Mouse (Mus musculus): ENCODE measurements around the gene Setd5.

Setd5 gene

DNA sequence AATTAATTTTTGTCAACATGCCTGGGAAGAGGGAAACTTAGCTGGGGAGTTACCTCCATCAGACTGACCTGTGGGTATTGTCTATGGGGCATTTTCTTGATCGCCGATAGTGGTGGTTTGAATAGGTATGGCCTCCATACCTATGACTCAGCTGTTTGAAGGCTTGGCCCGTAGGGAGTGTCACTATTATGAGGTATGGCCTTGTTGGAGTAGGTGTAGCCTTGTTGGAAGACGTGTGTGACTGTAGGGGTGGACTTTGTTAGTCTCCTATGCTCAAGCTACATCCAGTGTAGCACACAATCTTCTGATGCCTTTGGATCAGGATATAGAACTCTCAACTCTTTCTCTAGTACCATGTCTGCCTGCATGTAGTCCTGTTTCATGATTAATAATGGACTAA lies 78.9 kb downstream of the Setd5 start:
- ChIA-PET CTCF (interaction anchor here in 2 of 4 experiments (0.6 to 0.7 kb wide), 2 partner anchors 17 to 465 kb away, joined by 3 to 7 read pairs; no protein-coding TSS in a partner anchor), POLR2A (interaction anchor here in 2 of 4 experiments (0.5 to 6.1 kb wide), 16 partner anchors 12 to 790 kb away, joined by 3 to 49 read pairs (median 4); partner anchors contain the start of genes Setd5 (in 2 of the 2), Brpf1 (in 1 of the 2) and Thumpd3 (in 1 of the 2))

DNA sequence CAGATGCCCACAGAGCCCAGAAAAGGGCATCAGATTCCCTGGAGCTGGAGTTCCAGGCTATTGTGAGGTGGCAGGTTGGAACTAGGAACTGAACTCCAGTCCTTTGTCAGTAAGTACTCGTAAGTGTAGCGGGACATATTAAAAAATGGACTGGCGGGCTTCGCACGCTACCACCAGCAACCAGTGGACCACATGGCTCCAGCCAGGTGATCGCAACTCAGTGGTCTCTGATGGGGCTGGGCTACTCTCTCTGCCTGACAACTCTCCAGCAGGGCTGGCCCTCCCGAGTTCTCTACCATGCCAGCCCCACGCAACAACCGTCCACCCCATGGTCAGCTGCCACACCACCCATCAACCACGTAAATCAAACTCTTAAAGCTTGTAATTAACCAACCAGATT lies 82.9 kb downstream of the Setd5 start:
- ChIA-PET CTCF (no interaction called here), POLR2A (interaction anchor here in 2 of 4 experiments (0.6 to 2.1 kb wide), 2 partner anchors 12 to 19 kb away, joined by 3 to 4 read pairs; no protein-coding TSS in a partner anchor)

DNA sequence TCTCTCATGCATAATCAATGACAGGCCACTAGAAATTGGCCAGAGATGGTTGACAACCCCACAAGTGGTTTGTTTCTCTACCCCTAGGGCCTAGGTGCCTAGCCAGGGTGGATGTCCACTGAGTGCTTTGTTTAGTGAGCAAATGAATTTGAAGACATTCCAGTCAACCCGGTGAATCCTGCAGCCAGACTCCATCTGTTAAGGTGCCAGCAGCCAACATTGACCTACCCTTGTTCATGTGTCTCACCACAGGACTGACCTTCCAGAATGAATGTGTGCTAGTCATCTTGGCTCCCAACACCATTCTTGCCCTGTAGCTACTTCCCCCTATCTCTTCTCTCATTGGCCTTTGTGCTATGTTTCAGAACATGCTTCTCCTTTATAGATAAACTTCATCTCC lies 84.8 kb downstream of the Setd5 start:
- ChIA-PET CTCF (no interaction called here), POLR2A (interaction anchor here in 1 of 4 experiments (1.2 to 2.1 kb wide), 2 partner anchors 11 to 32 kb away, joined by 3 to 4 read pairs; no protein-coding TSS in a partner anchor)

DNA sequence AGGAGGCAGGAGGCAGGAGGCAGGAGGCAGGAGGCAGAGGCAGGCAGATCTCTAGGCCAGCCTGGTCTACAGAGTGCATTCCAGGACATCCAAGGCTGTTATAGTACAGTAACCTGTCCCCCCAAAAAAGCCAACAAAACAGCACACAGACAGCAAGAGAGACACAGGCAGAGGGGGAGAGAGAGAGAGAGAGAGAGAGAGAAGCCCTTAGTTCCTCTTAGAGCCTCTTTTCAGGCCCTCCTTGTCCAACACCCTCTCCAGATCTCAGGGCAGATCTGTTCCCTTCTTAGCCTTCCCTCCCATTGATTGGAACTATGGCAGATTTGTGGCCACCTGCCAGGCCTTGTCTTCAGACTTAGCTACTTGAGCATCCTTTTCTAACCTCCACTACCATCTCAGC lies 86.3 kb downstream of the Setd5 start:
- POLR2A ChIA-PET, result no interaction called here
- CTCF ChIA-PET, result no interaction called here

DNA sequence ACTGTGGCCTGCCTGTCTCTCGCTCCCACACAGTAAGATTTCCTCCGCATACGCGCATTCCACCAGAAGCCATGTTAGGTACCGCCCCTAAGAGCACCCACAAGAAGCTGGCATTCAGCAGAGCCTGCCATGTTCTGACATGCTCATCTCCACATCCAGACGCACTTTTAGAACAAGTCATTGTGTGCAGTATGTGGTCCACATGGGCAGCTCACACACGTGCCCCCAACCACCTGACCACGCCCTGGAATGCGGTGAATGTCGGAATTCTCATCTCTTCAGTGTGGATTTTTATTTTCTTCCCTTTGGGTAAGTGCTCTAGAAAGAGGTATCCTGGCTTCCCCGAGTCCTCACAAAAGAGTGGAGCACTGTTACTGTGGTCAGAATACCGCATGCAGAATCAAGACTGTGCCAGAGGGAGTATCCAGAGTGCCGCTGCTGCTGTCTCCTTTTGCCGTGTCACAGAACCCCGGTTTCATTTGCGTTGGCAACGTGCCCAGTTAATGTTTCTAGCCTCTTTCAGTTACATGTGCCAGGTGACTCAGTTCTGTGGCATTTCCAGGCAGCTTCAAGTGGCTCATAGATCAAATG lies 89.6 kb downstream of the Setd5 start:
- CTCF ChIA-PET, result interaction anchor here in 1 of 4 experiments (0.7 kb wide), 1 partner anchor 145 kb away, joined by 3 read pairs; no protein-coding TSS in a partner anchor

DNA sequence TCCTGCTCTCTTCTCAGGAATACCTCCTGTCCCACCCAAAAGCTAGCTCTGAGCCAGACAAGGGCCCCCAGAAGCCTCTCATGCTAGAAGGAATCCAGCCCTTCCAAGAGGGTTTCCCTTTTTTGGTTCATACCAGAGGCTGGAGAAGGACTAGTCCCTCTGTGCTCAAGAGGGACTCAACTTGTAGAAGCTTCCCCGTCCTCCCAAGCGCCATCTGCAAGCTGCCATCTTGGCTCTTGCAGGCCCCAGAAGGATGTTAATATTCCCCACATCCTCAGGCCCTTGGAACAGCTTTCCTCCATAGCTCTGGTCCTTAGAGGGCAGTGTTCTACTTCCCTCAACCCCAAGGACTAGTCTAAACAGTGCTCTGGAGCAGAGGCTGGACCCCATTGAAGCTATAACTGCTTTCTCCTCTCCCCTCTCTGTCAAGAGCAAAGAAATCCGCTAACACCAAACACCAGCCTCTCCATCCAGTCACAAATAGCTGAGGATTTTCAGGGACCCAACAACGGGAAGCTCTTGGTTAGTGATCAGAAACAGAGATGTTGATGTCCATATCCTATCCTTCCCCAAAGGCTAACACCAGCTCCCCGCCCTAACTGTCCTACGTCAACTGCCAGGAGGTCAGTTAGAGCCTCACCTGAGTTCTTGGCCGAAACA lies 91.3 kb downstream of the Setd5 start:
- CTCF ChIA-PET, result interaction anchor here in 2 of 4 experiments (0.5 to 0.7 kb wide), 3 partner anchors 195 to 1606 kb away, joined by 3 read pairs; no protein-coding TSS in a partner anchor
- POLR2A ChIA-PET, result interaction anchor here in 2 of 4 experiments (0.9 to 5.4 kb wide), 6 partner anchors 10 to 92 kb away, joined by 3 to 49 read pairs (median 4); no protein-coding TSS in a partner anchor

More for the DNA sequence above, 89.6 kb downstream of the Setd5 start:
- POLR2A ChIA-PET, result interaction anchor here in 3 of 4 experiments (0.9 to 5.4 kb wide), 10 partner anchors 10 to 121 kb away, joined by 3 to 49 read pairs (median 4); no protein-coding TSS in a partner anchor

DNA sequence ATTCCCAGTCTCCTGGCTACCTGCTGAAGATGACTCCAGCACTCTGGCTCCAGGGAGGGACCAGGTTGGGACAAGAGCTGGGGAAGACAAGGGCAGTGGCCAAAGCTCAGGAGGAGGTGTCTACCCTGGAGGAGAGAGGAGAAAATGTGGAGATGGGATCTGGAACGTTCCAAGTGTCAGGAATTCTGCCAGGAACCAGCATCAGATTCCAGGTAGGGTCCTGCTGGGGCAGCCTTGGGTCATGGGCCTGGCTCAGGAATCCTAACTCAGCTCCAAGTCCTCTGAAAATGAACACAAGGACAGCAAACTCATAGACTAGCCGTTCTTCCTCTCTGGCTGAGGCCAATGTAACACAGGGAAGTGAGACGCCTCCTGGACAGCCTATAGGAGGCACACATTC lies 92.7 kb downstream of the Setd5 start:
- ChIA-PET CTCF (no interaction called here), POLR2A (interaction anchor here in 1 of 4 experiments (5.4 kb wide), 1 partner anchor 13 kb away, joined by 49 read pairs; no protein-coding TSS in a partner anchor)

DNA sequence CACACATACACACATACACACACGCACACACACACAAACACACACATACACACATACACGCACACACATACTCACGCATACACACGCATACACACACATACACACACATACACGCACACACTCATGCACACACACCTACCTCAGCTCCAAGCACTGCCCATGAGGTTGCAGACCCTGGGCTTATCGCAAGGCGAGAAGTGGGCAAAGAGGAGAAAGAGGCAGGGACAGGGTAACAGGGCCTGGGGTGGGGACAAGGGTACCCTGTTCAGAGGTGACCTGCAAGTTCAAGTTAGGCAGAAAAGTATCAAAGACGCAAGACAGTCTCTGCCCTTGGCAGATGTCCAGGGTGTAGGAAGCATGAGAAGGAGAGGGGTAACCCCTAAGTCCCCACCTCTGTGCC lies 93.5 kb downstream of the Setd5 start:
- ChIA-PET CTCF (interaction anchor here in 1 of 4 experiments (0.8 to 1.2 kb wide), 2 partner anchors 14 to 236 kb away, joined by 3 read pairs; no protein-coding TSS in a partner anchor), POLR2A (no interaction called here)

DNA sequence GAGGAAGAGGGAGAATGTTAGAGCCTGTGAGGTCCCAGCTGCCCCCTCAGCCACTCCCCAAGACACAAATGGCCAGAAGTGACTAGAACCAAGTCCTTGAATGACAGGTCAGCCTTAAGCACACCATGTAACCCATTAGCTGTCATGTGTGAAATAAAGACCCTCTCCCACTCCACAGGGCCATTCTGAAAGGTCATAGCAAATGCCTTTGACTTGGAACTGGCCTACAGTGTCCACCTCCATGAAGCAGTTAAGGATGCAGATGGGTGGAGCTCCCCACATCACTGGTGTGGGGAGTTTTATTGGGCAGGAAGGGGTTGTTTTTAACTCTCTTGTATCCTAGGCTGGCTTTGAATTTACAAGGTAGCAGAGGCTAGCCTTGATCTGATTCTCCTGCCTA lies 94.8 kb downstream of the Setd5 start:
- ChIA-PET POLR2A (interaction anchor here in 1 of 4 experiments (1.1 to 2.0 kb wide), 6 partner anchors 11 to 96 kb away, joined by 3 to 8 read pairs (median 4); partner anchors contain the start of gene Mtmr14), CTCF (interaction anchor here in 3 of 4 experiments (0.6 to 1.3 kb wide), 8 partner anchors 22 to 334 kb away, joined by 3 to 4 read pairs (median 3); no protein-coding TSS in a partner anchor)

DNA sequence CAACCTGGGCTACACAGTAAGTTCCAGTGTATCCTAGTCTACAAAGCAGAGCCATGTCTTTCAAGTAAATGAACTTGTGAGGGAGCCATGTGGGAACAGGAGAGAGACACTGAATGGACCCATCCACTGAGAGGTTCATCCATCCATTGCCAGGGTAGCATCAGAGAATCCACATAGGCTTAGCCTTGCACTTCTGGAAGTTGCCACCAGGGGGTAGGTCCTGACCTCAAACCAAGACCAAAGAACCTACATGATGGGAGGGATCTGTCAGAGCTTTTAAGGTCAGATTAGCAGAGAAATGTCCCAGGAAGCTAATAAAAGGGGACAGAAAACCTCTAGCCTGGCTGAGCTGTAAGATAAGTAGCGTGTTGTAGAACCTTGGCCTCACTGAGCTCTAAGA lies 95.4 kb downstream of the Setd5 start:
- ChIA-PET POLR2A (interaction anchor here in 1 of 4 experiments (1.1 to 2.0 kb wide), 6 partner anchors 10 to 96 kb away, joined by 3 to 8 read pairs (median 4); partner anchors contain the start of gene Mtmr14), CTCF (interaction anchor here in 3 of 4 experiments (0.5 to 1.3 kb wide), 11 partner anchors 16 to 1687 kb away, joined by 3 to 7 read pairs (median 3); no protein-coding TSS in a partner anchor)

DNA sequence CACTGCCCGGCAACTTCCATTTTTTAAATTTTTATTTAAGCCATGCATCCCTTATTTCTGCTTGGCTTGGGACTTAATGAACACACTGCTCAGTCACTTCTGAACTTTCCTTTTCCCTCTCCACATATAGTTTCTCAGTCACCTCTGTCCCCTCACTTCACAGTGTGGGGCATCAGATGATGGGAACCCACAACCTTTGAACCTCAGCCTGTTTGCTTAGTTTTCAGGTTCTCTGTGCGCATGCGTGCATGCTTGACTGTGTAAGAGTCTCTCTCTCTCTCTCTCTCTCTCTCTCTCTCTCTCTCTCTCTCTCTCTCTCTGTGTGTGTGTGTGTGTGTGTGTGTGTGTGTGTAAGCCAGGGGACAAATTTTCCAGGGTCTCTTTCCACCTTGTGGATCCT lies 98.3 kb downstream of the Setd5 start:
- ChIA-PET CTCF (interaction anchor here in 2 of 4 experiments (0.6 to 0.7 kb wide), 2 partner anchors 29 to 346 kb away, joined by 3 to 4 read pairs; no protein-coding TSS in a partner anchor), POLR2A (interaction anchor here in 2 of 4 experiments (0.7 to 1.5 kb wide), 2 partner anchors 12 to 99 kb away, joined by 3 to 5 read pairs; no protein-coding TSS in a partner anchor)

DNA sequence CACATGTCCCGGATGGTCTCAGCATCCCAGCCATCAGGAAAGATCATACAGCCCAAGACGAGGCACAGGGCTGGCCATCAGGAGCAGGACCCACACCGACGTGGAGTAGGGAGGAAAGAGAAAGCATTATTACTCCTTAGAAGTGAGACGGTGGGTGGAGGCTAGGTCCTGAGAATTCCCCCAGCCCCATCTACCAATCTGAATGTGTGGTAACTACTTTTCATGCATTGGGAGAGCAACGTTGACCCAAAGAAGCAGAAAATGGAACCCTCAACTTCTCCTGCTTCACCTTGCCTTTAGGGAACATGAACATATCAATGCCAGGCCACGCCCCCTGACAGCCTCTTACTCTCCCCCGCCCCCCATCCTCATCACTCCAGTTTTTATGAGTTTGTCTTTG lies 99.4 kb downstream of the Setd5 start:
- ChIA-PET POLR2A (interaction anchor here in 1 of 4 experiments (1.5 kb wide), 1 partner anchor 11 kb away, joined by 5 read pairs; no protein-coding TSS in a partner anchor), CTCF (interaction anchor here in 2 of 4 experiments (0.6 to 0.7 kb wide), 2 partner anchors 36 to 119 kb away, joined by 3 read pairs; no protein-coding TSS in a partner anchor)

DNA sequence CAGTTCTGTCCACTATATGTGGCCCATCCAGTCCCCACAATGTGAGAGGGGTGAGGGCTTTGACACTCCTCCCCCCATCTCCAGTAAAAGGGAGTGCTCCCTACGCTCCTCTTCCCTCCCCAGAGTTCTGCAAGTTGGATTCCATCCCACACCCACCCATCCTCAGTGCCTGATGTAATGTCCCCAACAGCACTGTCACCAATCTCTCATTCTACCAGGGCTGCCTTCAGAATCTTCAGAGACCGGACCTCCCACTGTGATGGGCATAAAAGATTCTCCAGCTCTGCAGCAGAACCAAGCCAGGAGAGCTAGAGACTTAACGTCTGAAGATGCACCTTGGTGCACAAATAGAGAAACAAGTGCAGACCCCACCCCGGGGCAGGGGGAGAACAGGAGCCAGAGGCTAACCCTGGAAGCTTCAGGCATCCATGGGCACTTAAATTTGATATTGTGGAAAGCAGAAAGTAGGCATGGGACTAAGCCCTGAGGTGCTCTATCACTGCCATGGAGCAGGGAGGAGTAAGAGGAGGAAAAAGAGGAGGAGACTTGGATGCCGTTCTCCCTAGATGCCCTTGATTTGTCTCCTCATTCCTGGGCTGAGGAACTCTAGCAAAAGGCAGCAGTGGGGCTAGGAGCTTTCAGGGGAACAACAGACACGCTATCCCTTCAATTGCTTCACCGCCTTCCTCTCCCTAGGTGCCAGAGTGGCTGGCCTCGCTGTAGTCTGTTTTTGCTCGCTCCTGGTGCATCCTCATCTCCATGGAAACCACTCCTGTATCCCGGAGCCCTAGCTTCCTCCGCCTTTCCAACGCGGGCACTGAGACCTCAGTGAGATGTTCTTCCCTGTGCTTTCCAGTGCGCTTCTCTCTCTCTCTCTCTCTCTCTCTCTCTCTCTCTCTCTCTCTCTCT lies 101.4 kb downstream of the Setd5 start:
- ChIA-PET CTCF (interaction anchor here in 2 of 4 experiments (0.6 to 0.7 kb wide), 3 partner anchors 174 to 688 kb away, joined by 4 to 5 read pairs (median 5); no protein-coding TSS in a partner anchor), POLR2A (interaction anchor here in 2 of 4 experiments (0.6 to 1.2 kb wide), 5 partner anchors 11 to 551 kb away, joined by 3 read pairs; no protein-coding TSS in a partner anchor)

DNA sequence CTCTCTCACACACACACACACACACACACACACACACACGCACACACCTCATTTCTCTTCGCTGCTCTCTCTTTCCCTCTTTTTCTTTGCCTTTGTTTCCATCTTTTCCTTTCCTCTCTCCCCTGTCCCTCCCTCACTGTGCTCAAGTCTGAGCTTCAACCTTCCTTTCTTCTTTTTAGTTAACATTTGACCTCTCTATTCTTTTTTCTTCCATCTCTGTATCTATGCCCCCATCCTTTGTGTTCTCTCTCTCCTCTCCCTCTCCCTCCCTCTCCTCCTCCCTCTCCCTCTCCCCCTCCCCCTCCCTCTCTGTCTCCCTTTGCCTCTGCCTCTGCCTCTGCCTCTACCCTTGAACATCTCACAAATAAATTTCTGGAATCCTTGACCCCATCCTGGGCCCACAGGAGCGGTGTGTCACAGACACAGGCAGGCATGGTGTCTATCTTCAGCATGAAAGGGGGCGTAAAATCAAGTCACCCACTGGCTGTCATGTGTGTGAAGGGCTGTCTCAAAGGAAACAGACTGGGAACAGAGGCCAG lies 102.1 kb downstream of the Setd5 start:
- POLR2A ChIA-PET, result interaction anchor here in 1 of 4 experiments (0.6 to 1.2 kb wide), 3 partner anchors 11 to 551 kb away, joined by 3 read pairs; no protein-coding TSS in a partner anchor
- CTCF ChIA-PET, result interaction anchor here in 2 of 4 experiments (0.6 to 0.7 kb wide), 4 partner anchors 173 to 1866 kb away, joined by 4 to 5 read pairs (median 4); no protein-coding TSS in a partner anchor

DNA sequence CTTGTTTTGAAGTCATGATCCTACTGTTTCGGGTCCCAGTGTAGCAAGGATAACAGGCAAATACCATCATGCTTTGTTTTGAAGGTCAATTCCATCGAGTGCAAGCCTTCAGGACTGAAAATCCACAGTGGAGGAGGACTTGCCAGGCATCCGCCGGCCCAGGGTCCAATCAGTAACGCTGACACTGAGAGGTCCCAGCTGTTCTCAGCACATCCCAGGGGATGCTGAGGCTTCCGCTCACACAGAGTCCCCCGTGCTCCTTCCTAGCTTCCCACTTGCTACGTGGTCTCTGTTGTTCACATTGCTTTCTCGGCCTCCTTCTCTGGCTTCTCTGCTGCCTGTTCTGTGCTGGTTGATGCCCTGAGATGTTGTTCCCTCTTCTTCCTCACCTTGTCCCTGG lies 107.0 kb downstream of the Setd5 start:
- CTCF ChIA-PET, result interaction anchor here in 1 of 4 experiments (1.2 kb wide), 1 partner anchor 13 kb away, joined by 3 read pairs; no protein-coding TSS in a partner anchor

DNA sequence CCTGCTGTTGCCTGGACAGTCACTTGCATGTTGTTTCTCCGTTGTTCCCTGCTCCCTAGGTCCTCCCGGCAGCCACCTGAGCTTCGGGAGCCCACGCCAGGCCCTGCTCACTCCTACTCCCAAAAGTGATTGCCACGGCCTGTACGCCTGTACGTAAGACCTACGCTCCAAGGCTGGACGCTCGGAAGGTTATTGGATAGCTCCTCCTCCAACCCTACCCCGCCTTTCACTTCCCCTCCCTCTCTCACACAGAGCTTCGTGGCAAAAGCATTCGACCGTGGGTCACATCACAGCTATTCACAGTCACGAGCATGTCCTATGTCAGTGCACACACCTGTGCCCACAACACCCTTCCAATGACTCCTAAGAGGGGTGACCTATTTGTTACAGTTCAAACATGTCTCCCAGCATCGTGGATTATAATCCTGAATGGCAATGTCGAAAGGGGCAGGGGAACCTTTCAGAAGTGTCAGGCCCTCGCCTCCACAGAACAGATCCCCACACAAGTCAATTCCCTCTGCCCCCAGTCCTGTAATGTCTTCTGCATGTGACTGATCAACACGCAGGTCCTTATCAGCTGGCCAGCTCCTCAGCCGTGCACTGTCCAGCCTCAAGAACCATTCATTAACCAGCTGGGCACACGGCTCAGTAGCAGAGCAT lies 107.8 kb downstream of the Setd5 start:
- CTCF ChIA-PET, result interaction anchor here in 1 of 4 experiments (0.9 to 1.2 kb wide), 3 partner anchors 9 to 77 kb away, joined by 3 to 5 read pairs (median 4); no protein-coding TSS in a partner anchor
- POLR2A ChIA-PET, result interaction anchor here (0.6 to 1.6 kb wide), 7 partner anchors 10 to 104 kb away, joined by 3 to 6 read pairs (median 4); partner anchors contain the start of gene Lhfpl4 (in 1 of the 4)

More for the DNA sequence above, 107.0 kb downstream of the Setd5 start:
- POLR2A ChIA-PET, result interaction anchor here in 2 of 4 experiments (0.6 to 1.6 kb wide), 4 partner anchors 11 to 78 kb away, joined by 3 to 6 read pairs (median 4); partner anchors contain the start of gene Lhfpl4 (in 1 of the 2)

Measured in embryonic stem cell, embryonic (primary cell).